Comparison of ENCODE assay signal across 20 mouse cellular contexts in genomic region chr12:79035349-79035748, GRCm38 (mm10). TPM values are rescaled to one million over a fixed set of nuclear protein-coding genes. Genes with fewer than 3 reads are reported as not detected.
DNase-seq lines count a peak whose midpoint lies in the region; ATAC-seq and TF ChIP-seq lines count a peak whose summit lies in the region.
"Had no signal": no experiment of that assay in that cellular context is flagged by ENCODE, and none has a peak within 500 bp of the region (broad histone marks: within the 10 kb centered on the region; RNA-seq: fewer than 3 reads in every experiment).

No protein-coding gene starts in this region.

- no peaks in the 10 kb centered on the region for H3K36me3 ChIP-seq in lung, embryonic 16.5 days (ENCODE audit: control insufficient read depth, insufficient read depth, low read length)
- H3K36me3 ChIP-seq: hindbrain, embryonic 13.5 days; liver, embryonic 12.5 days; lung, embryonic 15.5 days had no signal

- DNase-seq in frontal cortex, postnatal 14 days (ENCODE audit: low spot score in 2 of 2) = no peak
- no peak for DNase-seq in lung, adult 2 months
- DNase-seq in embryo, embryonic 10.5 days (ENCODE audit: low spot score) = peak; percentile 21
- DNase-seq in kidney, adult 8-10 months = no peak
- no peak for DNase-seq in heart, postnatal 36 days
- DNase-seq: adrenal gland, adult 2 months; cerebellum, adult 11 months; cerebellum, postnatal 36 days; gastrocnemius, postnatal 10 days; heart, adult 2 months; right cerebral cortex, postnatal 25 days; thymus, postnatal 14 days had no signal

- no peaks in the 10 kb centered on the region for H3K4me1 ChIP-seq in lung, embryonic 16.5 days (replicated peaks; ENCODE audit: control insufficient read depth, insufficient read depth, low read length)
- H3K4me1 ChIP-seq in lung, adult 2 months (ENCODE audit: control insufficient read depth, insufficient read depth, low read length) = peaks cover 7% of the 10 kb centered on the region
- H3K4me1 ChIP-seq: hindbrain, embryonic 13.5 days; liver, embryonic 12.5 days; lung, embryonic 15.5 days had no signal

- no peaks in the 10 kb centered on the region for H3K27me3 ChIP-seq in lung, embryonic 16.5 days (ENCODE audit: control insufficient read depth, insufficient read depth, low read depth, low read length)
- H3K27me3 ChIP-seq: hindbrain, embryonic 13.5 days; lung, embryonic 15.5 days had no signal

- TF ChIP-seq CTCF in lung, adult 2 months (IDR thresholded peaks at IDR 0.05; ENCODE audit: insufficient read depth, low read length) = no peak

- no peaks in the 10 kb centered on the region for H3K9me3 ChIP-seq in lung, embryonic 16.5 days (ENCODE audit: control insufficient read depth, low read length)
- H3K9me3 ChIP-seq: hindbrain, embryonic 13.5 days; liver, embryonic 12.5 days; lung, embryonic 15.5 days had no signal

- WGBS in lung, embryonic 16.5 days = 29% methylated on average over 3 of the region's 3 CpGs
- 34% methylated on average over 3 of the region's 3 CpGs for WGBS in lung, adult 2 months

- TF ChIP-seq POLR2A in lung, adult 2 months (IDR thresholded peaks at IDR 0.05; ENCODE audit: borderline replicate concordance, extremely low read depth, low read depth, low read length) = no peak

- intact Hi-C loops in heart, postnatal 36 days (cut with DNase I) = no loop called here

- ATAC-seq in frontal cortex, adult (ENCODE audit: low TSS enrichment) = peak; percentile 64
- ATAC-seq in lung, embryonic 16.5 days (ENCODE audit: low read depth) = peak; percentile 52
- ATAC-seq: intestine, embryonic 16.5 days; liver, embryonic 12.5 days had no signal

- H3K9ac ChIP-seq in lung, embryonic 16.5 days (ENCODE audit: low read length) = no peak overlapping the region
- H3K9ac ChIP-seq: hindbrain, embryonic 13.5 days; liver, embryonic 12.5 days; lung, embryonic 15.5 days had no signal

- no peak overlapping the region for H3K4me3 ChIP-seq in lung, embryonic 16.5 days (ENCODE audit: low read length)
- no peak overlapping the region for H3K4me3 ChIP-seq in lung, adult 2 months (replicated peaks; ENCODE audit: extremely low read depth, low read depth, low read length)
- H3K4me3 ChIP-seq: heart, adult 2 months; hindbrain, embryonic 13.5 days; liver, embryonic 12.5 days; lung, embryonic 15.5 days had no signal

- no peak overlapping the region for H3K4me2 ChIP-seq in lung, embryonic 16.5 days (ENCODE audit: low read depth, low read length)
- H3K4me2 ChIP-seq: hindbrain, embryonic 13.5 days; liver, embryonic 12.5 days; lung, embryonic 15.5 days had no signal

- H3K27ac ChIP-seq in lung, embryonic 16.5 days (ENCODE audit: low read length) = no peak overlapping the region
- H3K27ac ChIP-seq: heart, adult 2 months; kidney, postnatal 0 days; liver, embryonic 12.5 days; lung, embryonic 15.5 days; stomach, postnatal 0 days had no signal

RNA-seq across cellular contexts. Expression of gene Plekhh1, which starts 6.4 kb away (rescaled TPM):
- 2.6 and 3.1 TPM in 2 replicates for polyA plus RNA-seq in lung, embryonic 16.5 days (2015; fragmentation: Nextera tagmentation; extraction: Ambion mirVana)
- 8.9 and 9.3 TPM in 2 replicates for polyA plus RNA-seq in lung, adult 2 months (2012; rRNA removed)
- 1 to 10 TPM; 1.6 to 2.1 TPM for total RNA-seq in heart, postnatal 36 days (2021)

RNA-seq across cellular contexts. Expression of gene Tmem229b, which starts 27.9 kb away (rescaled TPM):
- polyA plus RNA-seq in lung, embryonic 16.5 days (2015; fragmentation: Nextera tagmentation; extraction: Ambion mirVana) = 6.7 and 9.5 TPM in 2 replicates
- 15.4 and 18.6 TPM in 2 replicates for polyA plus RNA-seq in lung, adult 2 months (2012; rRNA removed)
- 1 to 10 TPM; 2.6 to 5.4 TPM for total RNA-seq in heart, postnatal 36 days (2021)

RNA-seq across cellular contexts. Expression of gene Pigh, which starts 54.1 kb away (rescaled TPM):
- polyA plus RNA-seq in lung, embryonic 16.5 days (2015; fragmentation: Nextera tagmentation; extraction: Ambion mirVana) = 25.9 and 26.4 TPM in 2 replicates
- 12.9 and 15.0 TPM in 2 replicates for polyA plus RNA-seq in lung, adult 2 months (2012; rRNA removed)
- total RNA-seq in heart, postnatal 36 days (2021) = 1 to 10 TPM; 2.9 to 3.5 TPM
